In genomic region chr8:70601271-70601649, GRCm38 (mm10) we compare ENCODE assay signal across 8 mouse cellular contexts. TPM values are rescaled to one million over a fixed set of nuclear protein-coding genes. Genes with fewer than 3 reads are reported as not detected.
A peak's percentile ranks its signal among the peaks of the same experiment; 100 is the strongest.
DNase-seq lines count a peak whose midpoint lies in the region; ATAC-seq and TF ChIP-seq lines count a peak whose summit lies in the region.

No protein-coding gene starts in this region.

- no peaks in the 10 kb centered on the region for H3K27me3 ChIP-seq in heart, adult 2 months (ENCODE audit: control insufficient read depth, insufficient read depth, low read length)
- H3K27me3 ChIP-seq in kidney, adult 2 months (replicated peaks; ENCODE audit: control insufficient read depth, insufficient read depth, low read length): no peaks in the 10 kb centered on the region
- no peaks in the 10 kb centered on the region for H3K27me3 ChIP-seq in limb, embryonic 14.5 days (ENCODE audit: control insufficient read depth, insufficient read depth, low read length)
- peaks cover 14% of the 10 kb centered on the region for H3K27me3 ChIP-seq in midbrain, embryonic 13.5 days

- TF ChIP-seq CTCF in heart, adult 2 months (IDR thresholded peaks at IDR 0.05): no peak
- no peak for TF ChIP-seq CTCF in kidney, adult 2 months (conservative IDR thresholded peaks at IDR 0.05; ENCODE audit: insufficient read depth, insufficient read length, low read depth, low read length)

- H3K36me3 ChIP-seq in heart, adult 2 months (ENCODE audit: control insufficient read depth, insufficient read depth, low read length): no peaks in the 10 kb centered on the region
- H3K36me3 ChIP-seq in kidney, adult 2 months (ENCODE audit: control insufficient read depth, insufficient read depth, low read length): no peaks in the 10 kb centered on the region
- H3K36me3 ChIP-seq in limb, embryonic 14.5 days (ENCODE audit: control insufficient read depth, insufficient read depth, low read length): peaks cover 18% of the 10 kb centered on the region
- peaks cover 28% of the 10 kb centered on the region for H3K36me3 ChIP-seq in midbrain, embryonic 13.5 days

- H3K79me2 ChIP-seq in heart, adult 2 months (replicated peaks; ENCODE audit: control insufficient read depth, insufficient read depth, low read length): no peaks in the 10 kb centered on the region

- peak; percentile 52 for DNase-seq in urinary bladder, postnatal 25 days (ENCODE audit: low spot score)
- no peak for DNase-seq in urinary bladder, postnatal 10 days (ENCODE audit: low spot score)
- peak; percentile 98 for DNase-seq in embryo, embryonic 11 days
- peak; percentile 71 to 82 for DNase-seq in heart, adult 2 months
- DNase-seq in kidney, adult 2 months: peak; percentile 91
- DNase-seq in limb, embryonic 14.5 days (ENCODE audit: low spot score): peak; percentile 76
- peak; percentile 79 to 90 for DNase-seq in spleen, postnatal 4 days (ENCODE audit: low spot score in 2 of 2)

- peaks cover 4% of the 10 kb centered on the region for H3K4me1 ChIP-seq in heart, adult 2 months (ENCODE audit: control insufficient read depth, insufficient read depth, low read length)
- H3K4me1 ChIP-seq in kidney, adult 2 months (ENCODE audit: control insufficient read depth, insufficient read depth, low read length): no peaks in the 10 kb centered on the region
- peaks cover 37% of the 10 kb centered on the region for H3K4me1 ChIP-seq in limb, embryonic 14.5 days (ENCODE audit: control insufficient read depth, insufficient read depth, low read length)
- peaks cover 88% of the 10 kb centered on the region for H3K4me1 ChIP-seq in midbrain, embryonic 13.5 days (replicated peaks)

- TF ChIP-seq EP300 in heart, adult 2 months (IDR thresholded peaks at IDR 0.05; ENCODE audit: insufficient read depth, low read depth, low read length): no peak

- peak overlapping the region; percentile 43 for H3K4me2 ChIP-seq in limb, embryonic 14.5 days (replicated peaks; ENCODE audit: low read depth, low read length, severe bottlenecking)
- H3K4me2 ChIP-seq in midbrain, embryonic 13.5 days (replicated peaks): peak overlapping the region; percentile 51

- TF ChIP-seq POLR2A in heart, adult 2 months (IDR thresholded peaks at IDR 0.05; ENCODE audit: insufficient read depth, low read depth, low read length): no peak
- no peak for TF ChIP-seq POLR2A in kidney, adult 2 months (IDR thresholded peaks at IDR 0.05; ENCODE audit: low read depth, low read length)
- TF ChIP-seq POLR2A in limb, embryonic 14.5 days (IDR thresholded peaks at IDR 0.05; ENCODE audit: borderline replicate concordance, extremely low read depth, insufficient read depth, insufficient read length): no peak

- intact Hi-C loops in heart, adult 2 months (cut with DNase I): no loop called here

- no peak overlapping the region for H3K27ac ChIP-seq in heart, adult 2 months
- no peak overlapping the region for H3K27ac ChIP-seq in kidney, adult 2 months (ENCODE audit: insufficient read depth, low read depth, low read length)
- H3K27ac ChIP-seq in limb, embryonic 14.5 days (replicated peaks; ENCODE audit: low read depth, low read length): 0 out of 2 replicates have a peak overlapping the region, but pooled peaks have one; percentile 2
- H3K27ac ChIP-seq in midbrain, embryonic 13.5 days: peak overlapping the region; percentile 96

- WGBS in heart, adult 2 months: 8% methylated on average over 26 of the region's 26 CpGs
- WGBS in kidney, adult 2 months: 6% methylated on average over 26 of the region's 26 CpGs
- 1% methylated on average over 23 of the region's 26 CpGs for WGBS in limb, embryonic 14.5 days
- WGBS in midbrain, embryonic 13.5 days: 0% methylated on average over 21 of the region's 26 CpGs

- no peak overlapping the region for H3K9ac ChIP-seq in heart, adult 2 months (ENCODE audit: low read depth, low read length)
- peak overlapping the region; percentile 21; the same call in 1 of the 2 replicates for H3K9ac ChIP-seq in limb, embryonic 14.5 days (ENCODE audit: low read depth, low read length, severe bottlenecking)
- peak overlapping the region; percentile 57 for H3K9ac ChIP-seq in midbrain, embryonic 13.5 days (replicated peaks)

- H3K9me3 ChIP-seq in limb, embryonic 14.5 days (ENCODE audit: control insufficient read depth, low read length): no peaks in the 10 kb centered on the region
- no peaks in the 10 kb centered on the region for H3K9me3 ChIP-seq in midbrain, embryonic 13.5 days

- no peak overlapping the region for H3K4me3 ChIP-seq in heart, adult 2 months
- H3K4me3 ChIP-seq in kidney, adult 2 months (ENCODE audit: insufficient read depth, low read depth, low read length): no peak overlapping the region
- peak overlapping the region; percentile 20 for H3K4me3 ChIP-seq in limb, embryonic 14.5 days (replicated peaks; ENCODE audit: low read length)
- peak overlapping the region; percentile 22 for H3K4me3 ChIP-seq in midbrain, embryonic 13.5 days (replicated peaks)

- ATAC-seq in limb, embryonic 14.5 days (ENCODE audit: low FRiP score, low read depth): peak; percentile 21; the same call in 1 of the 2 replicates
- ATAC-seq in midbrain, embryonic 13.5 days: peak; percentile 47

RNA-seq across cellular contexts. Expression of gene Isyna1, which starts 7.1 kb away (rescaled TPM):
- total RNA-seq in heart, adult 2 months (2021): 10 to 100 TPM; 26.7 to 28.3 TPM
- 40.3 and 41.6 TPM in 2 replicates for polyA plus RNA-seq in heart, adult 2 months (2012; rRNA removed)
- 127 and 159 TPM in 2 replicates for polyA plus RNA-seq in kidney, adult 2 months (2012; rRNA removed)
- polyA plus RNA-seq in limb, embryonic 14.5 days (2012; rRNA removed): 213 and 279 TPM in 2 replicates
- 94.4 and 103 TPM in 2 replicates for polyA plus RNA-seq in limb, embryonic 14.5 days (2014; fragmentation: Nextera tagmentation; extraction: Ambion mirVana)
- polyA plus RNA-seq in midbrain, embryonic 13.5 days (2015; fragmentation: Nextera tagmentation; extraction: Ambion mirVana): 119 and 133 TPM in 2 replicates

RNA-seq across cellular contexts. Expression of gene Ssbp4, which starts 7.4 kb away (rescaled TPM):
- total RNA-seq in heart, adult 2 months (2021): 10 to 100 TPM; 34.6 to 35.8 TPM
- polyA plus RNA-seq in heart, adult 2 months (2012; rRNA removed): 45.6 and 72.8 TPM in 2 replicates
- 84.9 and 123 TPM in 2 replicates for polyA plus RNA-seq in kidney, adult 2 months (2012; rRNA removed)
- polyA plus RNA-seq in limb, embryonic 14.5 days (2012; rRNA removed): 163 and 236 TPM in 2 replicates
- polyA plus RNA-seq in limb, embryonic 14.5 days (2014; fragmentation: Nextera tagmentation; extraction: Ambion mirVana): 151 and 171 TPM in 2 replicates
- 123 and 129 TPM in 2 replicates for polyA plus RNA-seq in midbrain, embryonic 13.5 days (2015; fragmentation: Nextera tagmentation; extraction: Ambion mirVana)

RNA-seq across cellular contexts. Expression of gene Lrrc25, which starts 14.7 kb away (rescaled TPM):
- total RNA-seq in heart, adult 2 months (2021): 1 to 10 TPM; 1.6 to 1.8 TPM
- 3.6 and 4.5 TPM in 2 replicates for polyA plus RNA-seq in heart, adult 2 months (2012; rRNA removed)
- 3.2 and 3.5 TPM in 2 replicates for polyA plus RNA-seq in kidney, adult 2 months (2012; rRNA removed)
- polyA plus RNA-seq in limb, embryonic 14.5 days (2012; rRNA removed): 3.5 and 4.5 TPM in 2 replicates
- 2.5 and 3.2 TPM in 2 replicates for polyA plus RNA-seq in limb, embryonic 14.5 days (2014; fragmentation: Nextera tagmentation; extraction: Ambion mirVana)
- 1.1 and 1.2 TPM in 2 replicates for polyA plus RNA-seq in midbrain, embryonic 13.5 days (2015; fragmentation: Nextera tagmentation; extraction: Ambion mirVana)

RNA-seq across cellular contexts. Expression of gene Gdf15, which starts 31.0 kb away (rescaled TPM):
- total RNA-seq in heart, adult 2 months (2021): 1 to 10 TPM; 1.1 to 2.0 TPM
- polyA plus RNA-seq in heart, adult 2 months (2012; rRNA removed): 0.38 and 3.8 TPM in 2 replicates
- 11.2 and 17.8 TPM in 2 replicates for polyA plus RNA-seq in kidney, adult 2 months (2012; rRNA removed)
- 0.15 and 0.47 TPM in 2 replicates for polyA plus RNA-seq in limb, embryonic 14.5 days (2012; rRNA removed)
- polyA plus RNA-seq in limb, embryonic 14.5 days (2014; fragmentation: Nextera tagmentation; extraction: Ambion mirVana): 0.18 TPM in 1 of 2 replicates, not detected in the other
- polyA plus RNA-seq in midbrain, embryonic 13.5 days (2015; fragmentation: Nextera tagmentation; extraction: Ambion mirVana): 0.30 TPM in 1 of 2 replicates, not detected in the other

RNA-seq across cellular contexts. Expression of gene Pgpep1, which starts 58.9 kb away (rescaled TPM):
- total RNA-seq in heart, adult 2 months (2021): 10 to 100 TPM; 39.7 to 48.4 TPM
- 35.5 and 44.8 TPM in 2 replicates for polyA plus RNA-seq in heart, adult 2 months (2012; rRNA removed)
- polyA plus RNA-seq in kidney, adult 2 months (2012; rRNA removed): 296 TPM in 2 replicates
- 47.6 and 59.8 TPM in 2 replicates for polyA plus RNA-seq in limb, embryonic 14.5 days (2012; rRNA removed)
- polyA plus RNA-seq in limb, embryonic 14.5 days (2014; fragmentation: Nextera tagmentation; extraction: Ambion mirVana): 64.1 and 68.7 TPM in 2 replicates
- 87.5 and 99.4 TPM in 2 replicates for polyA plus RNA-seq in midbrain, embryonic 13.5 days (2015; fragmentation: Nextera tagmentation; extraction: Ambion mirVana)

Comparison
In these comparisons a context has a peak if more than half of its experiments do, and no peak if none do; other contexts are left out.
1. H3K27ac ChIP-seq: peak in limb, embryonic 14.5 days (single experiment) and midbrain, embryonic 13.5 days (single experiment); none in heart, adult 2 months (single experiment) and kidney, adult 2 months (single experiment).
2. H3K4me3 ChIP-seq: peak in limb, embryonic 14.5 days (single experiment) and midbrain, embryonic 13.5 days (single experiment); none in heart, adult 2 months (single experiment) and kidney, adult 2 months (single experiment).